Mouse (Mus musculus) C2C12 (cell line): Measurements from ENCODE around the gene Gm20521. TPM values are rescaled to one million over a fixed set of nuclear protein-coding genes. Genes with fewer than 3 reads are reported as not detected.
A peak's percentile ranks its signal among the peaks of the same experiment; 100 is the strongest.

Experiments used
- H3K27me3 ChIP-seq: one replicate; pipeline ENCODE4 v1.6.1; 2011; ENCODE audit not compliant: control insufficient read depth, insufficient read depth, insufficient read length
- H3K36me3 ChIP-seq: one replicate; pipeline ENCODE4 v1.6.1; 2011; ENCODE audit not compliant: control insufficient read depth, insufficient read depth
- H3K4me3 ChIP-seq: one replicate; pipeline ENCODE4 v1.5.1; 2011; ENCODE audit warnings: mild to moderate bottlenecking, control low read depth; ENCODE audit not compliant: poor library complexity, insufficient read depth, severe bottlenecking
- H3K79me2 ChIP-seq: one replicate; pipeline ENCODE4 v1.6.1; 2011; ENCODE audit not compliant: control insufficient read depth, insufficient read depth
- H3K79me3 ChIP-seq: one replicate; pipeline ENCODE4 v1.6.1; 2011; ENCODE audit warnings: low read depth, control low read depth
- H3ac ChIP-seq: one replicate; pipeline ENCODE3; 2011; ENCODE audit warnings: low read depth; ENCODE audit not compliant: control insufficient read depth, insufficient read length
- CEBPB ChIP-seq: IDR thresholded peaks from one replicate; pipeline ENCODE4 v1.6.1; 2011; ENCODE audit warnings: low read depth, mild to moderate bottlenecking, control low read depth, moderate library complexity
- CTCF ChIP-seq: IDR thresholded peaks from one replicate; pipeline ENCODE4 v1.5.1; 2011; ENCODE audit not compliant: control insufficient read depth, insufficient read depth, insufficient read length
- FOSL1 ChIP-seq: IDR thresholded peaks from one replicate; pipeline ENCODE4 v1.8.0; 2011; ENCODE audit warnings: mild to moderate bottlenecking, low read length; ENCODE audit not compliant: poor library complexity, insufficient read depth, severe bottlenecking
- MAX ChIP-seq: IDR thresholded peaks from one replicate; pipeline ENCODE4 v1.6.1; 2011; ENCODE audit warnings: mild to moderate bottlenecking, control low read depth
- MYOD1 ChIP-seq: IDR thresholded peaks from one replicate; pipeline ENCODE4 v1.6.1; 2011; ENCODE audit warnings: low read depth; ENCODE audit not compliant: control insufficient read depth, insufficient read length
- MYOG ChIP-seq: IDR thresholded peaks from one replicate; pipeline ENCODE4 v1.6.1; 2011; ENCODE audit not compliant: control insufficient read depth, insufficient read length; ENCODE audit errors: extremely low read depth
- USF1 ChIP-seq: IDR thresholded peaks from one replicate; pipeline ENCODE4 v1.6.1; 2011; ENCODE audit warnings: low read depth, mild to moderate bottlenecking, control low read depth, moderate library complexity
- long read RNA-seq, 2 experiments: library from polyadenylated mRNA; unstranded; transcript quantifications; one replicate each; pipeline ENCODE4 v2.0.0; 2019 to 2020
- polyA plus RNA-seq: library from polyadenylated mRNA; unstranded; fragments of >200 nt; fragmentation: generic; extraction: Trizol; gene quantifications from one replicate; pipeline ENCODE4 v1.2.1, GENCODE M21; 2012; ENCODE audit warnings: missing spikeins

Gene Gm20521
- 0.49 TPM for polyA plus RNA-seq
- long read RNA-seq, experiment 1, partial matches to known transcripts = 27 of 34 reads
- long read RNA-seq, experiment 1, other reads (novel, unspliced or antisense) = 6 of 34 reads
- long read RNA-seq, experiment 2, partial matches to known transcripts = 0 of 4 reads
- long read RNA-seq, experiment 2, other reads (novel, unspliced or antisense) = 4 of 4 reads

DNA sequence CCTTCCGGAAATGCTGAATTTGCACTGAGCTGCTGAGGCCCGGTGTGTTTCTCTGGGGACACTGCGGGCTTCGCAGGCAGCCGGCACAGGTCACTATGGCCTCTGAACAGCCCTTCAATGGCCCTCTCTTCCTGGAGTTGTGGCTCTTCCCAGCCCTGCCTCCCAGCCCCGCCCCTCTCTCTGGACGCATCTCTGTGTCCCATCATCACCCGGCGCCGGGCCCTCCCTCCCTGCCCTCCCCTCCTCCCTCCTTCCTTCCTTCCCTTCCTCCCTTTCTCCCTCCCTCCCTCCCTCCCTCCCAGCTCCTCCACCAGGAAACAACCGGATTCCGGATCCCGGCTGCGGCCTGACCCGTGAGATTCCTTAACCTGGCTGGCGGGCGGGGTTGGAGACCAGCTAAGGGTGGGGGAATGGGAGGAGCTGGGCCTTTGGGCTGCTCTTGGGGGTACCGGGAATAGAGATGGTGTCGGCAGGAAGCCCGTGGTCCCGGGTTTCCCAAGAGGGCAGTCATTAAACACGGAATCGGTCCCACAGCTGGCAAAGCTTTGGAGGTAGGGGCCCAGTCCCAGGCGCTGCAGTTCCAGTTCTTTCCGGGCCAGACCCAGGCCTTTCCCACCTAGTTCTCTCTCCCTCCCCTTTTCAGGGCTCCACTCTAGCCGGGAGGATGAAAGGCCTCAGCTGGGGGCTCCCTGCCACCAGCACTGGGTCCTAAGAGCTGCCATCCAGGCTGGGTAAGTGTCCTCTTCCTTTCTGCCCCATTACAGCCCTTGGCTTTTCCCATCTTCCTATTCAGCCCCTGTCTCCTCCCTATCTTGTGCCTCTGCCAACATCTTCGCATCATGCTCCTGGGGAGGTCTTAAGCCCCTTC, at the start of gene Gm20521, which contains the start of gene Bcl2l2:
Gene Gm20521 (plus strand): TSS at position 288 of the 868 bp plus-strand sequence.
Gene Bcl2l2 (plus strand): TSS at position 224 of the 868 bp plus-strand sequence.
- H3K79me3 ChIP-seq = peaks cover 16% of the 10 kb centered on the region
- H3K79me2 ChIP-seq = peaks cover 36% of the 10 kb centered on the region
- H3ac ChIP-seq = peak within 1 kb of the TSS; percentile 82
- H3K27me3 ChIP-seq = no peaks in the 10 kb centered on the region
- no peak for TF ChIP-seq MYOG
- no peak for TF ChIP-seq FOSL1
- TF ChIP-seq CEBPB = no peak
- no peak for TF ChIP-seq MAX
- TF ChIP-seq USF1 = no peak
- H3K36me3 ChIP-seq = peaks cover 13% of the 10 kb centered on the region
- peak within 1 kb of the TSS; percentile 78 for H3K4me3 ChIP-seq

DNA sequence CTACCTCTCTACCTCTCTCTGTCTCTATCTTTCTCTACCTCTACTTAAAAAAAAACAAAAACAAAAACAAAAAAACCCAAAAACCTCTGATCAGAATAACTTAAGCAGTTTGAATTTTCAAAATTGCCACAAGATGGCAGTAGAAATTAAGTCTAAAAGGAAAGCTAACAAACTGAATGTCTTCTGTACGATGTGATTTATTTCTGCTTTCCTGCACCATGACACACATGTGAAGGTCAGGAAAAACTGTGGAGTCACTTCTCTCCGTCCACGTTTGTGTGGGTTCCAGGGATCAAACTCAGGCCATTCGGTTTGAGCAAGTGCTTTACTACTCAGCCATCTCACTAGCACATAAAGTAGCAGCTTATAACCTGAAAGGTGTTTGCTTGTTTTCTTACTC, 39.8 kb upstream of the Gm20521 start:
- H3K27me3 ChIP-seq = no peaks in the 10 kb centered on the region
- H3ac ChIP-seq = no peak overlapping the region
- H3K79me3 ChIP-seq = no peaks in the 10 kb centered on the region
- H3K4me3 ChIP-seq = no peak overlapping the region
- no peaks in the 10 kb centered on the region for H3K36me3 ChIP-seq
- H3K79me2 ChIP-seq = no peaks in the 10 kb centered on the region
- no peak for TF ChIP-seq MAX
- no peak for TF ChIP-seq MYOD1
- TF ChIP-seq USF1 = no peak
- no peak for TF ChIP-seq MYOG

DNA sequence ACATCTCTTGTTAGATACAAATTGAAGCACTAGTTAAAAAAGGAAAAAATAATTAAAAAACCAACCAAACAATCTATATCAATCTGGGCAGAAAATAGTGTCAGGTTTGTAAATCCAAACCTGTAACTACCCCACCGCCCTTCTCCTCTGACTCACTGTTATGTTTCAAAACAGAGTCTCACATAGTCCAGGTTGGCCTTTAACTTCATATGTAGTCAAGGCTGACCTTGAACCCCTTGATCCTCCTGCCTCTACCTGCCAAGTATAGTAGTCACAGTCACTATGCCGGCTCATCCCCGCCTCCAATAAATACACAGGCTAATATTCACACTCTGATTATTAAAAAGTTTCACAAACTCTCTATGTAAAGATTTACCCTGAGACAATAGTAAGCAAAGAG, 27.5 kb upstream of the Gm20521 start:
- H3K79me3 ChIP-seq = no peaks in the 10 kb centered on the region
- no peak overlapping the region for H3K4me3 ChIP-seq
- no peaks in the 10 kb centered on the region for H3K79me2 ChIP-seq
- H3K27me3 ChIP-seq = no peaks in the 10 kb centered on the region
- no peaks in the 10 kb centered on the region for H3K36me3 ChIP-seq
- no peak overlapping the region for H3ac ChIP-seq
- TF ChIP-seq FOSL1 = no peak
- no peak for TF ChIP-seq CEBPB
- no peak for TF ChIP-seq CTCF
- TF ChIP-seq MAX = no peak
- no peak for TF ChIP-seq MYOD1
- no peak for TF ChIP-seq MYOG
- TF ChIP-seq USF1 = no peak

DNA sequence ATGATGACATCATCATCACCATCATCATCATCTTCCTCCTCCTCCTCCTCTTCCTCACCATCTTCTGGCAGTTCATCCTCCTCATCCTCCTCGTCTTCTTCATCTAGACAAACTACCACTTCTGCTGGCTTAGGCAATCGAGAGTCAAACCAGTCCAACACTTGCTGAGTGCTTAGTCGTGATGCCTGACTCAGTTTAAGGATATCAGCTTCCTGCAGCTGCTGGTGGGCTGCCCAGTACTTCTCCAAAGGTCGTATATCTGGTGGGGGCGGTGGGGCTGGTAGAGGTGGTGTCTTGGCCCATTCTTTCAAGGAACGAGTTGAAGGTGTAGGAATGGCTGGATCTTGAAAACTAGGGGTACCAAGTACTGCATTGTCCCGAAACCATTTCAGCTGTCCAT, 26.5 kb upstream of the Gm20521 start:
- no peak for TF ChIP-seq FOSL1
- TF ChIP-seq MYOG = no peak
- no peak for TF ChIP-seq CTCF
- TF ChIP-seq MYOD1 = no peak
- TF ChIP-seq USF1 = no peak
- TF ChIP-seq CEBPB = no peak
- TF ChIP-seq MAX = no peak

DNA sequence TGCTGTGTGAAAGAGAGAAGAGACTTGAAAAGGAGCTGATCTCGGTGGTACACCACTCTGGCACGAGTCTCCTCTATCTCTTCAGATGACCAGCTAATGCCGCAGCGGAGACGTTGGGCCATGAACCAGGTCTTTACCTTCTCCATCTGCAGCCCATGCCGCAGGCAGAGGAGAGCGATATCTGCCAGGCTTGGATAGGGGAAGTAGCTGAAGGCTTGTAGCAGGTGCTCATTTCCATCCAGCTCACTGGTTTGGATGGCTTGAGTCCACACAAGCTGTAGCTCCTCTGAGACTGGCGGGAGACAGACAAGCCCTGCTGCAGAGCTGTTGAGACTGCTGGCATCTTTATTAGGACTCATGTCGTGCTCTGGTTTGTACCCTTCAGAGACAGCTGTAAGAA, 25.4 kb upstream of the Gm20521 start:
- TF ChIP-seq MYOG = no peak
- TF ChIP-seq MYOD1 = no peak
- TF ChIP-seq MAX = no peak
- TF ChIP-seq FOSL1 = no peak
- TF ChIP-seq CTCF = no peak
- no peak for TF ChIP-seq CEBPB
- TF ChIP-seq USF1 = no peak
- Histone ChIP-seq H3K4me3 (no peak overlapping the region), H3K79me2 (no peaks in the 10 kb centered on the region), H3ac (no peak overlapping the region), H3K27me3 (no peaks in the 10 kb centered on the region), H3K36me3 (no peaks in the 10 kb centered on the region), H3K79me3 (no peaks in the 10 kb centered on the region)

More for the DNA sequence above, 26.5 kb upstream of the Gm20521 start:
- Histone ChIP-seq H3K79me3 (no peaks in the 10 kb centered on the region), H3K79me2 (no peaks in the 10 kb centered on the region), H3K36me3 (no peaks in the 10 kb centered on the region), H3ac (no peak overlapping the region), H3K4me3 (no peak overlapping the region), H3K27me3 (no peaks in the 10 kb centered on the region)

GRCm38 (mm10) chr14:54860511-54860910, 22.7 kb upstream of the Gm20521 start:
- TF ChIP-seq MAX (no peak), MYOG (no peak)
- Histone ChIP-seq H3K79me3 (no peaks in the 10 kb centered on the region), H3K79me2 (no peaks in the 10 kb centered on the region), H3K27me3 (no peaks in the 10 kb centered on the region), H3K36me3 (no peaks in the 10 kb centered on the region), H3K4me3 (no peak overlapping the region), H3ac (no peak overlapping the region)
